Mouse (Mus musculus): ENCODE data around the gene Cphx1.
"Not testable (repeated sequence)": the region's sequence is repeated elsewhere in the genome, so short reads cannot be mapped to it uniquely, and the experiment has no call there.

GRCm38 (mm10) chr14:25905243-25905642 is 32.9 kb upstream of the Cphx1 start:
- TF ChIP-seq CTCF (IDR thresholded peaks at IDR 0.05; ENCODE audit: control insufficient read depth, insufficient read depth, insufficient read length); MAX (IDR thresholded peaks at IDR 0.05); MYOD1 (IDR thresholded peaks at IDR 0.05; ENCODE audit: control insufficient read depth, insufficient read length, low read depth); USF1 (IDR thresholded peaks at IDR 0.05; ENCODE audit: low read depth); CEBPB (IDR thresholded peaks at IDR 0.05; ENCODE audit: low read depth); FOSL1 (IDR thresholded peaks at IDR 0.05; ENCODE audit: insufficient read depth, low read length, poor library complexity, severe bottlenecking): not testable (repeated sequence)

Measured in C2C12 (cell line).